Mouse (Mus musculus): ENCODE measurements around the gene Rnase1. TPM values are rescaled to one million over a fixed set of nuclear protein-coding genes. Genes with fewer than 3 reads are reported as not detected.
"Not testable (repeated sequence)": the region's sequence is repeated elsewhere in the genome, so short reads cannot be mapped to it uniquely, and the experiment has no call there.

The Rnase1 gene
- not detected in 2 replicates for total RNA-seq (2012; rRNA removed)

GRCm38 (mm10) chr14:51146685-51147084 is at the start of gene Rnase1:
TSS of gene Rnase1 (minus strand) at chr14:51146785.
- no peak for DNase-seq (ENCODE audit: low read depth, low spot score)

GRCm38 (mm10) chr14:51195681-51196080 is 49.1 kb upstream of the Rnase1 start:
- peak; percentile 51 for DNase-seq (ENCODE audit: low read depth, low spot score)
- Histone ChIP-seq H3K27ac (ENCODE audit: insufficient read depth, low read depth, low read length, poor library complexity, severe bottlenecking) (no peak overlapping the region), H3K4me1 (ENCODE audit: control insufficient read depth in 2 of 2, insufficient read depth in 2 of 2, low read length in 2 of 2, poor library complexity in 1 of 2) (peaks cover 0 to 2% of the 10 kb centered on the region in 2 experiments; a peak in 1 of 4 replicates), H3K9ac (ENCODE audit: insufficient read depth, low read depth, low read length, poor library complexity, severe bottlenecking) (no peak overlapping the region), H3K9me3 (ENCODE audit: control insufficient read depth, insufficient read depth, low read depth, low read length) (no peaks in the 10 kb centered on the region), H3K4me3 (ENCODE audit: insufficient read depth in 1 of 2, low read depth in 1 of 2, low read length in 2 of 2, poor library complexity in 1 of 2, severe bottlenecking in 1 of 2) (no peak overlapping the region), H3K36me3 (ENCODE audit: control insufficient read depth, insufficient read depth, low read length, poor library complexity, severe bottlenecking) (no peaks in the 10 kb centered on the region)
- TF ChIP-seq MAFK (IDR thresholded peaks at IDR 0.05; ENCODE audit: insufficient read depth, low read depth, low read length): peak; percentile 98
- TF ChIP-seq CHD2 (IDR thresholded peaks at IDR 0.05; ENCODE audit: low read depth, low read length): no peak
- TF ChIP-seq HCFC1 (IDR thresholded peaks at IDR 0.05; ENCODE audit: borderline replicate concordance, insufficient read depth, low read length): no peak
- no peak for TF ChIP-seq ZC3H11A (IDR thresholded peaks at IDR 0.05; ENCODE audit: borderline replicate concordance, low read depth, low read length)
- TF ChIP-seq ZNF384 (IDR thresholded peaks at IDR 0.05; ENCODE audit: low read depth, low read length): no peak
- in situ Hi-C loops (cut with MboI; ENCODE audit: low sequenced_read_pairs in 2 of 2, unreplicated experiment in 2 of 2): no loop called here

More at GRCm38 (mm10) chr14:51146685-51147084, at the start of gene Rnase1:
- Histone ChIP-seq H3K36me3 (ENCODE audit: control insufficient read depth, insufficient read depth, low read length, poor library complexity, severe bottlenecking) (no peaks in the 10 kb centered on the region), H3K9ac (ENCODE audit: insufficient read depth, low read depth, low read length, poor library complexity, severe bottlenecking) (no peak within 1 kb of the TSS), H3K9me3 (ENCODE audit: control insufficient read depth, insufficient read depth, low read depth, low read length) (no peaks in the 10 kb centered on the region), H3K4me1 (ENCODE audit: control insufficient read depth in 2 of 2, insufficient read depth in 2 of 2, low read length in 2 of 2, poor library complexity in 1 of 2) (no peaks in the 10 kb centered on the region), H3K27ac (ENCODE audit: insufficient read depth, low read depth, low read length, poor library complexity, severe bottlenecking) (no peak within 1 kb of the TSS), H3K4me3 (ENCODE audit: insufficient read depth in 1 of 2, low read depth in 1 of 2, low read length in 2 of 2, poor library complexity in 1 of 2, severe bottlenecking in 1 of 2) (no peak within 1 kb of the TSS)
- no peak for TF ChIP-seq MAFK (IDR thresholded peaks at IDR 0.05; ENCODE audit: insufficient read depth, low read depth, low read length)
- TF ChIP-seq ZC3H11A (IDR thresholded peaks at IDR 0.05; ENCODE audit: borderline replicate concordance, low read depth, low read length): no peak
- no peak for TF ChIP-seq ZNF384 (IDR thresholded peaks at IDR 0.05; ENCODE audit: low read depth, low read length)
- TF ChIP-seq CHD2 (IDR thresholded peaks at IDR 0.05; ENCODE audit: low read depth, low read length): no peak
- in situ Hi-C loops (cut with MboI; ENCODE audit: low sequenced_read_pairs in 2 of 2, unreplicated experiment in 2 of 2): no loop called here

DNA sequence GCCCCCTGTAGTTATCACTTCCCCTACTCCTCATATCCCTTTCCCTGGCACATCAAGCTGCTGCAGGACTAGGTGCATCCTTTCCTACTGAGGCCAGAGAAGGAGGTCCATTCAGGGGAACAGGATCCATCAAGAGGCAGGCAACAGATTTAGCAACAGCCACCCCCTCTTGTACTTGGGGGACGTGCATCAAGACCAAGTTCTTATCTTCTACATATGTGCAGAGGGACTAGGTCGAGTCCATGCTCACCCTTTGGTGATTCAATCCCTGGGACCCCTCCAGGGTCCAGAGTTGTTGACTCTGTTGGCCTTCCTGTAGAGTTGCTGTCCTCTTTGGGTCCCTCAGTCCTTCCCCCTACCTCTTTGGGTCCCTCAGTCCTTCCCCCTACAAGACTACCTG is 34.5 kb upstream of the Rnase1 start:
- H3K36me3 ChIP-seq (ENCODE audit: control insufficient read depth, insufficient read depth, low read length, poor library complexity, severe bottlenecking); H3K27ac ChIP-seq (ENCODE audit: insufficient read depth, low read depth, low read length, poor library complexity, severe bottlenecking); H3K9me3 ChIP-seq (ENCODE audit: control insufficient read depth, insufficient read depth, low read depth, low read length); H3K9ac ChIP-seq (ENCODE audit: insufficient read depth, low read depth, low read length, poor library complexity, severe bottlenecking); H3K4me1 ChIP-seq (ENCODE audit: control insufficient read depth in 2 of 2, insufficient read depth in 2 of 2, low read length in 2 of 2, poor library complexity in 1 of 2); H3K4me3 ChIP-seq (ENCODE audit: insufficient read depth in 1 of 2, low read depth in 1 of 2, low read length in 2 of 2, poor library complexity in 1 of 2, severe bottlenecking in 1 of 2); DNase-seq (ENCODE audit: low read depth, low spot score): not testable (repeated sequence)
- in situ Hi-C loops (cut with MboI; ENCODE audit: low sequenced_read_pairs in 2 of 2, unreplicated experiment in 2 of 2): loop anchor here (5.0 kb wide), 1 partner anchor 81 kb away; no protein-coding TSS in a partner anchor

DNA sequence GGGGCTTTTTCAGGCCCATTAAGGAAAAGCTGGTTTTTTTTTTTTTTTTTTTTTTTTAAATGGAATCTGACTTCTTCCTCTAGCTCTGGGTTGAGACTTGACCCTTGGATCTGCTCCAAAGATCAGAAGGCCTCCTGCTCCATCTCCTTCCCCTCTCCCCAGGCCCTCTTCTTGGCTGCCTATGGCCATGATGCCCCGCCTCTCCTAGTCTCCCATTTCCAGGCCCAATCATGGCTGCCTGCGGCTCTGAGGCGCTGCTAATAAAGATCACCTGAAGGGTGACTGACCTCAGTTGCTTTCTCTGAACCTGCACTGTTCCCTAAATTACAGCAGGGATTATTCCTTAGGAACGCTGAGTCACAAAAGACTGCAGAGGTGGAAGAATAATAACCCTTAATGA is 27.3 kb upstream of the Rnase1 start:
- in situ Hi-C loops (cut with MboI; ENCODE audit: low sequenced_read_pairs in 2 of 2, unreplicated experiment in 2 of 2): no loop called here

GRCm38 (mm10) chr14:51172947-51173346 is 26.4 kb upstream of the Rnase1 start:
- H3K9ac ChIP-seq (ENCODE audit: insufficient read depth, low read depth, low read length, poor library complexity, severe bottlenecking); H3K36me3 ChIP-seq (ENCODE audit: control insufficient read depth, insufficient read depth, low read length, poor library complexity, severe bottlenecking); H3K4me1 ChIP-seq (ENCODE audit: control insufficient read depth in 2 of 2, insufficient read depth in 2 of 2, low read length in 2 of 2, poor library complexity in 1 of 2); DNase-seq (ENCODE audit: low read depth, low spot score); in situ Hi-C loops (cut with MboI; ENCODE audit: low sequenced_read_pairs in 2 of 2, unreplicated experiment in 2 of 2); H3K27ac ChIP-seq (ENCODE audit: insufficient read depth, low read depth, low read length, poor library complexity, severe bottlenecking); H3K9me3 ChIP-seq (ENCODE audit: control insufficient read depth, insufficient read depth, low read depth, low read length); H3K4me3 ChIP-seq (ENCODE audit: insufficient read depth in 1 of 2, low read depth in 1 of 2, low read length in 2 of 2, poor library complexity in 1 of 2, severe bottlenecking in 1 of 2): not testable (repeated sequence)

More for the DNA sequence above, 27.3 kb upstream of the Rnase1 start:
- H3K4me1 ChIP-seq (ENCODE audit: control insufficient read depth in 2 of 2, insufficient read depth in 2 of 2, low read length in 2 of 2, poor library complexity in 1 of 2): no peaks in the 10 kb centered on the region
- no peak overlapping the region for H3K4me3 ChIP-seq (ENCODE audit: insufficient read depth in 1 of 2, low read depth in 1 of 2, low read length in 2 of 2, poor library complexity in 1 of 2, severe bottlenecking in 1 of 2)
- TF ChIP-seq ZC3H11A (IDR thresholded peaks at IDR 0.05; ENCODE audit: borderline replicate concordance, low read depth, low read length) (no peak), ZNF384 (IDR thresholded peaks at IDR 0.05; ENCODE audit: low read depth, low read length) (no peak), MAFK (IDR thresholded peaks at IDR 0.05; ENCODE audit: insufficient read depth, low read depth, low read length) (no peak), CHD2 (IDR thresholded peaks at IDR 0.05; ENCODE audit: low read depth, low read length) (no peak), HCFC1 (IDR thresholded peaks at IDR 0.05; ENCODE audit: borderline replicate concordance, insufficient read depth, low read length) (no peak)
- H3K9ac ChIP-seq (ENCODE audit: insufficient read depth, low read depth, low read length, poor library complexity, severe bottlenecking): no peak overlapping the region
- no peaks in the 10 kb centered on the region for H3K36me3 ChIP-seq (ENCODE audit: control insufficient read depth, insufficient read depth, low read length, poor library complexity, severe bottlenecking)
- no peak for DNase-seq (ENCODE audit: low read depth, low spot score)
- H3K9me3 ChIP-seq (ENCODE audit: control insufficient read depth, insufficient read depth, low read depth, low read length): no peaks in the 10 kb centered on the region
- H3K27ac ChIP-seq (ENCODE audit: insufficient read depth, low read depth, low read length, poor library complexity, severe bottlenecking): no peak overlapping the region

DNA sequence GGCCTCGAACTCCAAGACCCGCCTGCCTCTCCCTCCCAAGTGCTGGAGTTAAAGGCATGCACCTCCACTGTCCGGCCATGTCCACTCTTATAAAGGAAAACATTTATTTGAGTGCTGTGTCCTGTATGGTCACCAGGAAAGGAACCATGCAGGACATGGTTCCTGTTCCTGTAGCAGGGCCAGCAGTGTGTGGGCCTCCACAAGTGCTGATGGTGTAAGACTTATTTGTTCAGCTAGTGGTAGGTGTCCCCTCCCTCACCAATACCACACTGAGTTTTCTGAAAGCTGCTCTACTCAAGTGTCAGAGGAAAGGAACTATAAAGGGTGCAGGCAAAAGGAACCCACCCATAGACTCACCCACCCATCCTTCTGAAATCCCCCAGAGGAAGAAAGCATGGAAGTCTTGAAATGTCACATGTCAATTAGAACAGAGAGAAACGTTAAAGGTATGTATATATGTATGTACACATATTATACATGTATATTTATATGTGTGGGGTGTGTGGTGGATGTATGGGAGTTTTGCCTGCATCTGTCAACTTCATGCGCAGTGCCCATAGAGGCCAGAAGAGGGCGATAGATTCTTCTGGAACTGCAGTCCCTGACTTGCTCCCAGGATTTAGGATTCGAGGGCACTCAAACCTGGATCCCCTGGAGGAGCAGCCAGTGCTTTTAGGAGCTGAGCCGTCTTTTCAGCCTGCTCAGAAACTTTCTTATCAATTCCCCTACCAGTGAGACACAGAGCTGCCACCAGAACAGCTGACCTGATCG is 25.7 kb upstream of the Rnase1 start:
- H3K36me3 ChIP-seq (ENCODE audit: control insufficient read depth, insufficient read depth, low read length, poor library complexity, severe bottlenecking); H3K4me3 ChIP-seq (ENCODE audit: insufficient read depth in 1 of 2, low read depth in 1 of 2, low read length in 2 of 2, poor library complexity in 1 of 2, severe bottlenecking in 1 of 2); H3K27ac ChIP-seq (ENCODE audit: insufficient read depth, low read depth, low read length, poor library complexity, severe bottlenecking); H3K4me1 ChIP-seq (ENCODE audit: control insufficient read depth in 2 of 2, insufficient read depth in 2 of 2, low read length in 2 of 2, poor library complexity in 1 of 2); H3K9me3 ChIP-seq (ENCODE audit: control insufficient read depth, insufficient read depth, low read depth, low read length); DNase-seq (ENCODE audit: low read depth, low spot score); H3K9ac ChIP-seq (ENCODE audit: insufficient read depth, low read depth, low read length, poor library complexity, severe bottlenecking); in situ Hi-C loops (cut with MboI; ENCODE audit: low sequenced_read_pairs in 2 of 2, unreplicated experiment in 2 of 2): not testable (repeated sequence)

All from ES-E14 (cell line).